12 mouse cellular contexts compared by ENCODE assay signal in the genomic region with DNA sequence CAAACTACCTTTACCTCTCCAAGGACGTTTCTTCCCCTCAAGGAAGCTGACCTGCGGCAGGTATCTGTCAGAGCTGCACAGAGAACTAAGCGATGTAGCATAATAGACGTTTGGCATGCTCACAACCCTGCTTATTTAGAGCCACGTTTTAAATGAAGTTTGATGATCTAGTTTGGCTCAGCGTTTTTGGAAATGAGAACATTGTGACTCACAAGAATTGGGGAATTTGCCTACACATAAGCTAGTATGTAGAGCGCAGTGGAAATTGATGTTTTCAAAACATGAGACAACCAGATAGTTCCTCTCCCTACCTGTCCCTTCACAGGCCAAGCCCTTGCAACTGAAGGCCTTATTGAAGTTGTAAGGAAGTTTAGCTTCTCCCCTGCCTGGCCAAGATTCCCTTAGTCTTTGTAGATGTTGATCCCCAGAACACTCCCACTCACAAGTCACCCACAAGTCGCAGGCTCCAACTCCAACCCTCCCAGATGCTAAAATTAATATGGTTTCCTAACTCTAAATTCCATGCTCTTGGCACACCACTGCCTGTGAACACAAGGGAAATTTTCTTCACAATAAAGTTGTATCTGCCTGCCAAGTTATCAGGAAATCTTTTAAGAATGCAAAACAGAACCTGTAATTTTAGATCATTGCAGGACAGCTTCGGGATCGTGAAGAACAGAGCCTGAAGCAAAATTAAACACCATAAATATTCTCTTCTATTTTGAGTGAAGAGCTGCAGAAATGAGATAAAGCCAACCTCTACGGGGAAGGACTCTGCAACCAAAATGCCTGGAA. TPM values are rescaled to one million over a fixed set of nuclear protein-coding genes. Genes with fewer than 3 reads are reported as not detected.
DNase-seq lines count a peak whose midpoint lies in the region.
"Had no signal": no experiment of that assay in that cellular context is flagged by ENCODE, and none has a peak within 500 bp of the region (broad histone marks: within the 10 kb centered on the region; RNA-seq: fewer than 3 reads in every experiment).

No protein-coding gene starts in this region.

- DNase-seq in left cerebral cortex, adult 11 months (ENCODE audit: low spot score) = peak; percentile 58
- DNase-seq in left cerebral cortex, postnatal 4 days = no peak
- peak; percentile 75 for DNase-seq in frontal cortex, adult 2 months (ENCODE audit: extremely low spot score in 1 of 2, low spot score in 1 of 2)
- DNase-seq in left cerebral cortex, adult 18-20 months (ENCODE audit: low spot score in 2 of 2) = peak; percentile 28 to 55
- DNase-seq in right cerebral cortex, postnatal 36 days (ENCODE audit: low spot score in 2 of 2) = peak; percentile 35 to 59
- DNase-seq in spleen, postnatal 36 days (ENCODE audit: low spot score in 2 of 2) = no peak
- no peak for DNase-seq in embryo, embryonic 9.5 days (ENCODE audit: extremely low spot score)
- DNase-seq: cerebellum, adult 9-10 months; kidney, adult 8-10 months; lung, postnatal 14 days; thymus, postnatal 36 days had no signal

- intact Hi-C loops in left cerebral cortex, postnatal 4 days (cut with DNase I) = no loop called here

RNA-seq across cellular contexts. Expression of gene Steap4, which starts 42.6 kb away (rescaled TPM):
- under 1 TPM; 0.22 to 0.24 TPM for total RNA-seq in left cerebral cortex, postnatal 4 days (2021)
- polyA plus RNA-seq in frontal cortex, adult 2 months (2012; rRNA removed) = 0.42 and 0.58 TPM in 2 replicates
- total RNA-seq in left cerebral cortex, adult 18-20 months (2021) = under 1 TPM in 1 of 2 experiments, not detected in 1; 0.16 TPM
- total RNA-seq: granulocyte monocyte progenitor cell, adult 5-6 weeks had no signal

Comparison
In these comparisons a context has a peak if more than half of its experiments do, and no peak if none do; other contexts are left out.
1. DNase-seq: peak in left cerebral cortex, adult 11 months (single experiment), frontal cortex, adult 2 months (2 of 2), left cerebral cortex, adult 18-20 months (2 of 2) and right cerebral cortex, postnatal 36 days (2 of 2); none in left cerebral cortex, postnatal 4 days (single experiment), spleen, postnatal 36 days (0 of 2) and embryo, embryonic 9.5 days (single experiment).